Mouse (Mus musculus): ENCODE data around the gene Sumo2. TPM values are rescaled to one million over a fixed set of nuclear protein-coding genes. Genes with fewer than 3 reads are reported as not detected.
A peak's percentile ranks its signal among the peaks of the same experiment; 100 is the strongest.

Sumo2 gene
- polyA plus RNA-seq, 1 experiment from 2014 or later: 1,015 TPM

- WGBS: 79% methylated on average over 6 of the region's 6 CpGs
- Histone ChIP-seq H3K9ac (no peak overlapping the region), H3K4me3 (no peak overlapping the region), H3K27me3 (replicated peaks) (no peaks in the 10 kb centered on the region), H3K4me2 (no peak overlapping the region), H3K4me1 (peaks cover 21% of the 10 kb centered on the region), H3K9me3 (no peaks in the 10 kb centered on the region), H3K36me3 (replicated peaks) (no peaks in the 10 kb centered on the region), H3K27ac (no peak overlapping the region)
- no peak for ATAC-seq (replicated peaks)
Measured at GRCm38 (mm10) chr11:115515021-115515420, 21.1 kb downstream of the Sumo2 start.

GRCm38 (mm10) chr11:115514238-115514663 is 21.8 kb downstream of the Sumo2 start, which contains the start of gene Jpt1:
Gene Jpt1 (minus strand): TSS chr11:115514387.
- peak; percentile 97 for ATAC-seq (replicated peaks)
- Histone ChIP-seq H3K27ac (peak within 1 kb of the TSS; percentile 92), H3K36me3 (replicated peaks) (no peaks in the 10 kb centered on the region), H3K4me3 (peak within 1 kb of the TSS; percentile 86), H3K4me1 (peaks cover 25% of the 10 kb centered on the region), H3K4me2 (peak within 1 kb of the TSS; percentile 69), H3K9ac (peak within 1 kb of the TSS; percentile 98), H3K27me3 (replicated peaks) (no peaks in the 10 kb centered on the region), H3K9me3 (no peaks in the 10 kb centered on the region)
- WGBS: under 1% methylated on average over 24 of the region's 24 CpGs

- peak; percentile 69 for ATAC-seq (replicated peaks)
- H3K9ac ChIP-seq: peak overlapping the region; percentile 98
- H3K27ac ChIP-seq: peak overlapping the region; percentile 92
- H3K27me3 ChIP-seq (replicated peaks): no peaks in the 10 kb centered on the region
- under 1% methylated on average over 57 of the region's 57 CpGs for WGBS
- no peaks in the 10 kb centered on the region for H3K36me3 ChIP-seq (replicated peaks)
- H3K4me2 ChIP-seq: peak overlapping the region; percentile 69
- peaks cover 30% of the 10 kb centered on the region for H3K4me1 ChIP-seq
- H3K9me3 ChIP-seq: no peaks in the 10 kb centered on the region
- H3K4me3 ChIP-seq: peak overlapping the region; percentile 86
Measured at GRCm38 (mm10) chr11:115513271-115514237, 22.5 kb downstream of the Sumo2 start.

GRCm38 (mm10) chr11:115512407-115513183 is 23.5 kb downstream of the Sumo2 start:
- Histone ChIP-seq H3K4me1 (peaks cover 40% of the 10 kb centered on the region), H3K27me3 (replicated peaks) (no peaks in the 10 kb centered on the region), H3K4me2 (peak overlapping the region; percentile 69), H3K9ac (peak overlapping the region; percentile 98), H3K4me3 (peak overlapping the region; percentile 86), H3K36me3 (replicated peaks) (no peaks in the 10 kb centered on the region), H3K9me3 (no peaks in the 10 kb centered on the region), H3K27ac (peak overlapping the region; percentile 92)
- 9% methylated on average over 8 of the region's 8 CpGs for whole genome bisulfite sequencing
- no peak for ATAC-seq (replicated peaks)

- ATAC-seq (replicated peaks): no peak
- H3K27me3 ChIP-seq (replicated peaks): no peaks in the 10 kb centered on the region
- peak overlapping the region; percentile 86 for H3K4me3 ChIP-seq
- peak overlapping the region; percentile 69 for H3K4me2 ChIP-seq
- peak overlapping the region; percentile 92 for H3K27ac ChIP-seq
- no peaks in the 10 kb centered on the region for H3K9me3 ChIP-seq
- peaks cover 46% of the 10 kb centered on the region for H3K4me1 ChIP-seq
- peak overlapping the region; percentile 98 for H3K9ac ChIP-seq
- 17% methylated on average over 3 of the region's 3 CpGs for WGBS
- H3K36me3 ChIP-seq (replicated peaks): no peaks in the 10 kb centered on the region
Measured at GRCm38 (mm10) chr11:115512004-115512403, 24.1 kb downstream of the Sumo2 start.

- Histone ChIP-seq H3K27ac (0 out of 2 replicates have a peak overlapping the region, but pooled peaks have one; percentile 92), H3K27me3 (replicated peaks) (no peaks in the 10 kb centered on the region), H3K36me3 (replicated peaks) (no peaks in the 10 kb centered on the region), H3K9me3 (no peaks in the 10 kb centered on the region), H3K4me3 (peak overlapping the region; percentile 86), H3K4me1 (peaks cover 54% of the 10 kb centered on the region), H3K4me2 (peak overlapping the region; percentile 69), H3K9ac (peak overlapping the region; percentile 98)
- WGBS: 63% methylated on average over 2 of the region's 2 CpGs
- ATAC-seq (replicated peaks): no peak
Measured at GRCm38 (mm10) chr11:115511121-115511520, 25.0 kb downstream of the Sumo2 start.

- Histone ChIP-seq H3K4me1 (peaks cover 58% of the 10 kb centered on the region), H3K9me3 (no peaks in the 10 kb centered on the region), H3K27me3 (replicated peaks) (no peaks in the 10 kb centered on the region), H3K9ac (peak overlapping the region; percentile 11), H3K4me2 (peak overlapping the region; percentile 69), H3K36me3 (replicated peaks) (no peaks in the 10 kb centered on the region), H3K27ac (no peak overlapping the region), H3K4me3 (peak overlapping the region; percentile 86)
- WGBS: 44% methylated on average over 5 of the region's 5 CpGs
- no peak for ATAC-seq (replicated peaks)
Measured at GRCm38 (mm10) chr11:115510507-115510888, 25.6 kb downstream of the Sumo2 start.

- Histone ChIP-seq H3K4me3 (peak overlapping the region; percentile 86), H3K9me3 (no peaks in the 10 kb centered on the region), H3K9ac (peak overlapping the region; percentile 11; the same call in 1 of the 2 replicates), H3K4me2 (peak overlapping the region; percentile 69), H3K36me3 (replicated peaks) (no peaks in the 10 kb centered on the region), H3K4me1 (peaks cover 63% of the 10 kb centered on the region), H3K27me3 (replicated peaks) (no peaks in the 10 kb centered on the region), H3K27ac (no peak overlapping the region)
- no peak for ATAC-seq (replicated peaks)
- WGBS: 28% methylated on average over 6 of the region's 6 CpGs
Measured at GRCm38 (mm10) chr11:115509773-115510506, 26.1 kb downstream of the Sumo2 start.

GRCm38 (mm10) chr11:115508061-115508460 is 28.0 kb downstream of the Sumo2 start:
- no peaks in the 10 kb centered on the region for H3K9me3 ChIP-seq
- no peak overlapping the region for H3K27ac ChIP-seq
- no peak overlapping the region for H3K9ac ChIP-seq
- no peaks in the 10 kb centered on the region for H3K27me3 ChIP-seq (replicated peaks)
- no peaks in the 10 kb centered on the region for H3K36me3 ChIP-seq (replicated peaks)
- no peak overlapping the region for H3K4me2 ChIP-seq
- H3K4me3 ChIP-seq: no peak overlapping the region
- 84% methylated on average over 2 of the region's 2 CpGs for WGBS
- peaks cover 75% of the 10 kb centered on the region for H3K4me1 ChIP-seq
- no peak for ATAC-seq (replicated peaks)

GRCm38 (mm10) chr11:115506586-115506985 is 29.5 kb downstream of the Sumo2 start:
- Histone ChIP-seq H3K4me3 (no peak overlapping the region), H3K9ac (no peak overlapping the region), H3K27me3 (replicated peaks) (no peaks in the 10 kb centered on the region), H3K4me2 (no peak overlapping the region), H3K9me3 (no peaks in the 10 kb centered on the region), H3K36me3 (replicated peaks) (peaks cover 9% of the 10 kb centered on the region), H3K4me1 (peaks cover 70% of the 10 kb centered on the region), H3K27ac (no peak overlapping the region)
- WGBS: 70% methylated on average over 3 of the region's 3 CpGs
- ATAC-seq (replicated peaks): no peak

GRCm38 (mm10) chr11:115502636-115503035 is 33.4 kb downstream of the Sumo2 start:
- H3K27ac ChIP-seq: no peak overlapping the region
- no peak overlapping the region for H3K4me3 ChIP-seq
- H3K27me3 ChIP-seq (replicated peaks): no peaks in the 10 kb centered on the region
- peaks cover 42% of the 10 kb centered on the region for H3K36me3 ChIP-seq (replicated peaks)
- ATAC-seq (replicated peaks): no peak
- 95% methylated on average over 6 of the region's 6 CpGs for WGBS
- no peaks in the 10 kb centered on the region for H3K9me3 ChIP-seq
- no peak overlapping the region for H3K4me2 ChIP-seq
- no peak overlapping the region for H3K9ac ChIP-seq
- H3K4me1 ChIP-seq: peaks cover 36% of the 10 kb centered on the region
